Mouse (Mus musculus) urinary bladder, postnatal 25 days (tissue): ENCODE data around the gene Utrn.
A peak's percentile ranks its signal among the peaks of the same experiment; 100 is the strongest.

Source experiments
- DNase-seq: peaks from one replicate; pipeline ENCODE4 v3.0.0; 2022; ENCODE audit warnings: low spot score

The Utrn gene

DNA sequence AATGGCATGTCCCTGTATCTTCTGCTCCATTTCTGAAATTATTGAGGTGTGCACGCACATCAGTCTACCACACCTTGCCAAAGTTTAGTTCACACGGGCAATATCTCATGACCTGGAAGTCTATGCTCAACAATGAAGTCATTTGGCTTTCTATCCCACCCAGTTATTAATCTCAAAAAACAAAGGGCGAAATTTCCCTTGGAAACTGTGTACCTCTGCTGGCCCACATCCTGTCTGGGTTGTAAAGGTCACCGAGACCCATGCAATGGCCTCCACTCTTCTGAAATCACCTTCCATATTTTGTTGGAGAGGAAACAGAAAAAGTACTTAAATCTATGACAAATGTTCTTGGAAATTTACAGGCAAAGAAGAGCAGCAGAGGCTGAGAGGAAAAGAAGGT lies 70.9 kb downstream of the Utrn start:
- no peak for DNase-seq

- no peak for DNase-seq
Observed at GRCm38 (mm10) chr10:12796510-12796840, 72.7 kb downstream of the Utrn start.

DNA sequence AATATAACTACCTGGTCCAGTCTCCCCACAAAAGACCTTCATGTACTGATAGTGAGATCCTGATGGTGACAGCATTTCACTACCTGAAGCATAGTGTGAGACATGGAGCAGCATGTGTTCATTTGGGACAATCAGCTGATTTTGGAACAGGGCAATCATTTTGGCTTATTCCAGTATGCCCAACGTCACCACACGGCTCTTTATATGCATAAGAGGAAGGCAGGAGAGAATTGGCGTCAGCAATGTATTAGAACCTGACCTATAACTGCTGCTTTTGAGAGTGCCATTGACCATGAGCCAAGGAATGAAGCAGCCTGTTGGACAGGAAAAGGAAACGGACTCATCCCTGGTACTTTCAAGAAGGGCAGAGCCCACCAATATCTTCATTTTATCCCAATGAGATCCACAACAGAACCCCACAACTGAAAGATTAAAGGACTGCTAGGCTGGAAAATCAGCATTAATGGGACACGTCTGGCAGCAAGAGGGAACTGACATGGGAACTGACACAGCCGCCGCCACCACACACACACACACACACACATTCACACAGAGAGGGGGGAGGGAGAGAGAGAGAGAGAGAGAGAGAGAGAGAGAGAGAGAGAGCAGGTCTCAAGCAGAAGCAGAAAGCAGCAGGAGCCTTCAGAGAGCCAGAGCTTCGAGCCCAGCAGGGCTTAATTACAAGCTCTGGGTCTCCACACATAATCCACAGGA lies 73.2 kb downstream of the Utrn start:
- no peak for DNase-seq

DNA sequence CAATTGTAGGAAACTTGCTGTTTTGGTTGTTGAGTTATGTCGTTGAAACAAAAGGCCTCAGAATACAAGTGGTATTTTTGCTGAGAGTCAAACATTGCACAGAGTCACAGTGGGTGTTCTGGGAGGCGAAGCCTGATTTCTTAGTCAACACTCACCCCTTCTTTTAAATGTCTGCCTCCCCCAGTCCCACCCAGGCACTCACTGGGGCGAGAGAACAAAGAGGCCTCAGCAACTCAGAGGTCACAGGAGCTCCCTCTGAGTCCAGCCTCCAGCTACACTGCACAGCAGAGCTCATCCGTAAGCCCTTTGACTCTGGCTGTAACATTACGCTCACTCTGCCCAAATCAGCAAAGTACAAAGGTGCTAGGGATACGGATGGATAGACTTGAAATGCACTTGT lies 77.1 kb downstream of the Utrn start:
- no peak for DNase-seq

- no peak for DNase-seq
Observed at GRCm38 (mm10) chr10:12790881-12791280, 78.3 kb downstream of the Utrn start.

GRCm38 (mm10) chr10:12788529-12788928 lies 80.6 kb downstream of the Utrn start:
- no peak for DNase-seq

DNA sequence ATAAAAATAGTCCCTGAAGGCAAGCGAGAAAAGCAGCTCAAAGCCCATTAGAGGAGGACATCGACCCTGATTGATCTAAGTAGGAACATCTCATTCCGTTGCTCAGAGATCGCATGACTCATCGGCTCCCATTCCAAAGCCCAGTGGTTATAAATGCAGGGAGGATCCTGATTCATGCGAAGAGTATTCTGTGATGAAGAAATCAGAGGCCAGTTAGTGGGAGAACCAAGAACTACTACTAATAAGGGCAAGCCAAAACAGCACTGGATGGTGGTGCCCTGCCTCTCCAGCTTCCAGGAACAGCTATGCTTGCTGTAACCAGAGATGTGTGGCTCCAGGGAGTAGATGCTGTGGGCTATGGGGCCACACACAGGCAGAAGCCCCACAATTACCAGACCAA lies 81.2 kb downstream of the Utrn start:
- peak; percentile 36 for DNase-seq

- DNase-seq = no peak
Observed at GRCm38 (mm10) chr10:12785299-12785698, 83.9 kb downstream of the Utrn start.

- DNase-seq = no peak
Observed at GRCm38 (mm10) chr10:12781381-12781907, 87.7 kb downstream of the Utrn start.

- DNase-seq = no peak
Observed at GRCm38 (mm10) chr10:12773178-12773577, 96.0 kb downstream of the Utrn start.

GRCm38 (mm10) chr10:12771511-12771910 lies 97.7 kb downstream of the Utrn start:
- DNase-seq = no peak

- DNase-seq = no peak
Observed at GRCm38 (mm10) chr10:12762668-12763067, 106.5 kb downstream of the Utrn start.

GRCm38 (mm10) chr10:12758702-12758988 lies 110.5 kb downstream of the Utrn start:
- no peak for DNase-seq

DNA sequence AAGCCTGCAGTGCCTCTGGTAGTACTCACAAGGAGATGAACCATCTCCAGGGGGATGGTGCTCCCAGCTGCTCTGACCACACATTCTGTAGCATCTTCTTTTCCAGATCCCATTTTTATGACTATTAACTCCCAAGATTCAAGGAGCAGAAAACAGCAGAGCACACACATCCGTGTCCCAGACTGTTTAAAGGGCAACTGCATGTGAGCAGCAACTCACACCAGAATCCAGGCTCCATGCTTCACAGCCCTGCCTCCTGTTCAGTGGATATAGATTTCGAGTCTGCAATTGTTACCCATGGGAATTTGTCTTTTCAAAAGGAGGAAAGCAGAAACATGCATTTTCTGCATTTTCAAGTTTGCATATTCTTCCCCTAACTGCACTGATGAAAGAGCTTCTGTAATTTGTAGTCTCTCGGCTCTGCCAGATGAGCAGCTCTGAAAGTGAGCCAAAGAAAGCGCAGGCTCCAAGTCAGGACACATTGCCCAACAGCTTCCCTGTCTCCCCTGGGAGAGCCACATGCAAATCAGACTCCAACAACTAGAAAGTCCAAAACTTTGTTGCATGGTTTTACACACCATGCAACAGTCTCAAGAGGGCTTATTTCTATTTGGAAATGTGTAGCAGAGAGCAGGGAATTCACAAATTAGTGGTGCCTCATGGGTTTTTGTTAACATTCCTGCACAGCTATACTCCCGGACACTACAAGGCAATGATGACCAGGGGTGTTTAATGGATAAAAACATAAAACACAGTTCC lies 111.0 kb downstream of the Utrn start:
- peak; percentile 19 for DNase-seq

DNA sequence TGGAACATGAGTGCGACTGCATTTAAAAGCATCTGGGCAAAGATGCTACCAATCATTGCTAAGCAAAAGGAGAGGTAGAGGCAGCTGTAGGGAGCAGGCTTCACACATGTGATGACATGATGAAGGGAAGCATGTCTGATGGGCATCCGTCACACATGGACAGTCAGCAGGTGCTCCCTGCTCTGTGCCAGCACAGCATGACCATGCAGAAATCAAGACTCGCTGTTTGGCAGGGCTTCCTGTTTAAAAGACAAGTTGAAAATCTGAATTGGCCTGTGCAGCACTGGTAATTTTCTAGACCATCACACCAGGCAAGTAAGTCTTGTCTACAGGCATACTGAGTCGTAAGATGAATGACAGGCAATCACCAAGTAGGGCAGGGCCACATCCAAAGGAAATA lies 112.5 kb downstream of the Utrn start:
- DNase-seq = no peak

GRCm38 (mm10) chr10:12754911-12755310 lies 114.3 kb downstream of the Utrn start:
- no peak for DNase-seq

DNA sequence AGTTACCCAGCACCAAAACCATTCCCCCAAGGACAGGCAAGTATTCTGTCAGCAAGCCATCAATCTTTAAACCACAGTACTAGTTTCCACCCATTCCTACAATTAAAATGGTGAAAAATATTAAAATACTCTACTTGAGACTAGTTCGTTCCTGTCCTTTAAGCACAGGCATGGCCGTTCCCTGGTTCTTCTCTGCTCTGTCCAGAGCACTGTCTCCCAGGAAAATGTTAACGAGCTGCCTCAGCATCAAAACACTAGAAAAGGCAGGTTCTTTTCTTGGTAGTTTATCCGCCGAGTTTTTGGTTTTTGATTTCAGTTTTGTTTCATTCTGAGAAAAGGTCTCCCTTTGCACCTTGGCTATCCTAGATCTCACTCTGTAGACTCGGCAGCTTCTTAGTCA lies 115.0 kb downstream of the Utrn start:
- no peak for DNase-seq

GRCm38 (mm10) chr10:12743717-12744116 lies 125.4 kb downstream of the Utrn start:
- DNase-seq = no peak

GRCm38 (mm10) chr10:12739302-12739987 lies 129.7 kb downstream of the Utrn start:
- DNase-seq = no peak

- DNase-seq = no peak
Observed at GRCm38 (mm10) chr10:12737926-12738325, 131.2 kb downstream of the Utrn start.

DNA sequence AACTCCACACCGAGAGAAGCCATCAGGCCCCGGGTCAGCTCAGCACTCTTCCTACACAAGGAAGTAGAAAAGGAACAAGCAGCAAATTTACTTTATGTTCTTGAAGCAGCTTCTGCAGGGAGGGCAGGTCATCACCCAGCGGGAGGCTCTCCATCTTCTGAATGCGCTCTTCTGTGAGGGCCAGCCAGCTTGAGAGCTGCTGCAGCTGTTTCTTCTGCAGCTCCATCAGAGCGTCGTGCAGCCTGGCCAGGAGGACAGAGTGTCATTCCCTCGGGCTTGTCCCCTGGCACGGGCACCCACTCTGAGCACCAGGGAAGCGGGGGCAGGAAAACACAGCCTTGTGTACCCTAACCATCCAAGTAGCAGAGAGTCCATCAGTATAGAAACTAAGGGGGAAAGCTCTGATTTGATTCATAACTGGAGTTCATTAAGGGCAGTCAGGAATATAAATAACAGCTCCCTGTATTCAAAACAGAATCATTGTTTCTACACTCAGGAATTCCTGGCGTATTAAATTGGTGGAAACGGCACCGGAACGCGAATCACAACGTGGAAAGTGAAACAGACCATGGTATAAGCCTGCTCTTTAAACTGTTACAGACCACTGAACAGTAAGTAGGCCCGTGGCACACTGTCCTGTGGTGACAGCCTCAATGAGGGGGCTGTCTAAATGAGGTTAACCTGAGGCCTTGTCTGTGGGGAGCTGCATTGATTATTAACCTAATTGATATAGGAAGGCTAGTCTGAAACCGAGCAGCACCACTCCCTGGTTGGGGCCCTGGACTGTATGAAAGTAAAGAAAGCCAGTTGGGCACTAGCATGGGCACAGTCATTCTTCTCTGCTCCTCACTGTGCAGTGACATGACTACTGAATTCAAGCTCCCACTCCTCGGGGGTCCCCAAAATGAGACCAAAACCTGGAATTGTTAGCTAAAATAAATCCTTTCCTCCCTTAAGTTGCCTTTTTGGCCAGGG lies 132.0 kb downstream of the Utrn start:
- DNase-seq = no peak

GRCm38 (mm10) chr10:12735695-12736094 lies 133.5 kb downstream of the Utrn start:
- no peak for DNase-seq
